Mouse (Mus musculus) forebrain, embryonic 12.5 days (tissue): ENCODE results near the gene Gadl1. TPM values are rescaled to one million over a fixed set of nuclear protein-coding genes. Genes with fewer than 3 reads are reported as not detected.

Source experiments
- ATAC-seq: fragments of 200-750 bp; cut with Nextera tagmentation; 2 replicates; pipeline ENCODE4 v1.8.0; 2017; ENCODE audit warnings: moderate TSS enrichment; ENCODE audit not compliant: low FRiP score
- H3K27ac ChIP-seq: fragments of 300-500 bp; sonication (generic); 2 replicates; pipeline ENCODE4 v1.5.1; 2016; ENCODE audit warnings: mild to moderate bottlenecking
- H3K27me3 ChIP-seq: fragments of 300-500 bp; sonication (generic); 2 replicates; pipeline ENCODE4 v1.6.1; 2016; ENCODE audit warnings: mild to moderate bottlenecking
- H3K36me3 ChIP-seq: fragments of 300-500 bp; sonication (generic); replicated peaks from 2 replicates; pipeline ENCODE4 v1.6.1; 2016; ENCODE audit warnings: mild to moderate bottlenecking
- H3K4me1 ChIP-seq: fragments of 300-500 bp; sonication (generic); 2 replicates; pipeline ENCODE4 v1.6.1; 2016
- H3K4me2 ChIP-seq: fragments of 300-500 bp; sonication (generic); 2 replicates; pipeline ENCODE4 v1.6.1; 2016; ENCODE audit warnings: mild to moderate bottlenecking, moderate library complexity
- H3K4me3 ChIP-seq: fragments of 300-500 bp; sonication (generic); replicated peaks from 2 replicates; pipeline ENCODE4 v1.5.1; 2016; ENCODE audit warnings: mild to moderate bottlenecking
- H3K9ac ChIP-seq: fragments of 300-500 bp; sonication (generic); 2 replicates; pipeline ENCODE4 v1.6.1; 2016; ENCODE audit warnings: mild to moderate bottlenecking
- H3K9me3 ChIP-seq: fragments of 300-500 bp; sonication (generic); 2 replicates; pipeline ENCODE4 v1.6.1; 2016
- WGBS: fragments of 180-500 bp; shearing (Covaris S2); methylation state at CpG from one replicate; pipeline ENCODE4 v1.1.7; 2016; 5-methylcytosine and 5-hydroxymethylcytosine counted together
- polyA plus RNA-seq: library from polyadenylated mRNA; unstranded; fragments of >200 nt; fragmentation: Nextera tagmentation; extraction: Ambion mirVana; gene quantifications from 2 replicates; pipeline ENCODE4 v1.2.1, GENCODE M21; 2016

Gadl1 gene
- polyA plus RNA-seq, 1 experiment from 2014 or later: 0.38 TPM

DNA sequence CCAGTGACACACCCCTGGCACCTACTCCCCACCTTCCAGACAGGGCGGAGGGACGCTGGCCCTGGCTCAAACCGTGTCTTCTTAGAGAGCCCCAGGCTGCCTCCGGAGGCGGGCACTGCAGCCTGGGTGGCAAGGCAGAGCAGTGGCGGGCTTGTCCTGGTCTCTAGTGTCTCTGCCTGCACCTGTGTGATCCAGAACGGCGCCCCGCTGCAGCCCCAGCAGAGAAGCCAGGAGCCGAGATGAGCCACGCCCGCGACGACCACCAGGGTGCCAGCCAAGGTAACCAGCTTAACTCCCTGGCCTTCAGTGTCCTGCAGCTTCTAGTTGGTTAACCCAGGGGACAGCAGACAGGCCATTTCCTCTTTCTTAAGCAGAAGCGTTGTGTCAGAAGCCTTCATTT is 930 bp upstream of the Gadl1 start:
- Histone ChIP-seq H3K4me3 (no peak overlapping the region), H3K36me3 (no peaks in the 10 kb centered on the region), H3K9me3 (no peaks in the 10 kb centered on the region), H3K27ac (no peak overlapping the region), H3K27me3 (no peaks in the 10 kb centered on the region), H3K4me1 (peaks cover 4% of the 10 kb centered on the region), H3K9ac (no peak overlapping the region), H3K4me2 (peak overlapping the region; percentile 9; the same call in 1 of the 2 replicates)
- ATAC-seq: no peak
- 10% methylated on average over 15 of the region's 15 CpGs for WGBS

DNA sequence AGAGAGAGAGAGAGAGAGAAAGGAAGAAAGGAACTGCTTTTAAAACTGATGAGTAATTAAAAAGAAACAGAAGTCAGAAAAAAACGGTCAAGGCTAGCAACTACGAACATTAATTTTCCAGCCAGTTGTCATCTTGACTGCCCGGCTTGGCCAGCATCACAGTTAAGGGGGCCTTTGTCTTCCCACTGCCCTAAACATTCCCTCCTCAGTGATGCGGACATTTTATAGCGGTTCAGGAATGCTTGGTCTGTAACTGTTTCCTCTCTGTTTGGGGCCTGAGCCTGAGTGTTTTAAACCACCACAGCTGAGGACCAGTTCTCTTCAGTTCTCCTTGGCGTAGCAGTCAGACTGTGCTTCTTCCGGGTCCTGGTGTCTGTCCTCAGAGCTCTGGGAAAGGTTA is 4.8 kb downstream of the Gadl1 start:
- no peak overlapping the region for H3K4me2 ChIP-seq
- H3K27me3 ChIP-seq: no peaks in the 10 kb centered on the region
- no peaks in the 10 kb centered on the region for H3K4me1 ChIP-seq
- H3K9ac ChIP-seq: no peak overlapping the region
- WGBS: 79% methylated on average over 7 of the region's 7 CpGs
- H3K4me3 ChIP-seq: no peak overlapping the region
- no peak for ATAC-seq
- H3K27ac ChIP-seq: no peak overlapping the region
- H3K36me3 ChIP-seq: no peaks in the 10 kb centered on the region
- H3K9me3 ChIP-seq: no peaks in the 10 kb centered on the region

DNA sequence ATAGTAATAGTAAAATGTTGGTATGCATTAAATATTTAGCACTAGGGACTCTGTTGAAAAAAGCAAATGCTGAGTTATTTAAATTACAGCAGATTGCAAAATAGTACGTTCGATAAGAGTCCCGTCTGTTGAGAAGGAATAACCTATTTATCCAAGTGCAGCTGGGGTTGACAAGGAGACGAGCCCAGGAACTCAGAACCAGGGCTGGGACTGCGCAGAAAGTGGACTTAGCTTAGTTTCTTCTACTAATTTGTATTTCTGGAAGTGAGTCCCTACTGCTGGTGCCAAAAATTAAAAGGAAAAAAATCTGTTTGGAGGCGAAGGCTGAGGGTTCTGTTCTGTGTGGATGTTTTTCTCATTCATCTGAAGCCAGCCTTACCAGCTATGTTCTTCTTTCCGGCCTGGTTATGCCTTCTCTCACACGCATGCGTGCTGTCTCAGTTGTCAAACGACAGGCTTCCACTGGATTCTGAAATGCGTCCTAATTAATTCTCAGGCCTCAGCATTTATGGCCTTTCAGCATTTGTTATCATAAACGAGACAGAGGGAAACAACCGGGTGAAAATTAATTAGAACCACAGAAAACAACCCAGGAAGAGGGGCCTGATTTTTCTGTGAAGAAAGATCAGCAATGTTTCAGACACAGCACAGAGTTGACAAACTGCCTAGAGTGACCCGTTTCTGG is 6.5 kb downstream of the Gadl1 start:
- H3K4me3 ChIP-seq: no peak overlapping the region
- 67% methylated on average over 14 of the region's 14 CpGs for WGBS
- H3K36me3 ChIP-seq: no peaks in the 10 kb centered on the region
- H3K27me3 ChIP-seq: no peaks in the 10 kb centered on the region
- no peaks in the 10 kb centered on the region for H3K9me3 ChIP-seq
- ATAC-seq: no peak
- no peak overlapping the region for H3K9ac ChIP-seq
- no peak overlapping the region for H3K4me2 ChIP-seq
- H3K4me1 ChIP-seq: no peaks in the 10 kb centered on the region
- H3K27ac ChIP-seq: no peak overlapping the region

DNA sequence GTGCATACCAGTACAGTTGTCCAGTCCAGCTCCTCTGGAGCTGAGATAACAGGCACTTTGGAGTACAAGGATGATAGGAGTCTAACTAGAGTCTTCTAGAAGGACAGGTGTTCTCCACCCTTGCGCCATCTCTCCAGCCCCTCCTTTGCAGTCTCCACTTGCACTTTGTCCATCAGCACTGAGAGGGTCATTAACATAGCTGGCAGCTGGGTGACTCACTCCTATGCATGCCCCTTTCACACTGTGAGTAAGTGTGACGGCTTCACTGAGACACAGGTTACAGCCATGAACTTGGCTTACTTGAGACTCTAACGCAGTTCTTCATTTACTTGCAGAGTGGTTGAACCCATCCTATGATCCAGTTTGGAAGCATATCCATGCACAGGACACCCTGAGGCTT is 10.5 kb downstream of the Gadl1 start:
- 94% methylated on average over 3 of the region's 3 CpGs for WGBS
- ATAC-seq: no peak

DNA sequence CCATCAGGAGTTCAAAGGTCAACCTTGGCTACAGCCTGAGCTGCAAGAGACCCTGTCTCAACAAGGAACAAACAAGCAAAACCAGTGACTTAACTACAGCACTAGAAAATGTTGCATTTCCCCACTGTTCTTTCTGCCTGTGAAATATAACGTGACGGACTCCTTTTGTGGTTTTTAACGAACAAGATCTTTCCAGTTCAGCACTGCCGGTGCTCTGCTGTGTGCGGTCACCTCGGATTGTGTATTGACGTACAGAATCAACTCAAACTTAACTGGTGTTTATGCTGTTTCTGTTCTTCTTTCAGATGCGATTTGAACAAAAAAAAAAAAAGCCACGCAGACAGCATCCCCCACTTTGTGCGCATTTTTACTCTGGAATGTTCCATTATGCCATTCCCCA is 13.4 kb downstream of the Gadl1 start:
- 85% methylated on average over 10 of the region's 10 CpGs for WGBS
- Histone ChIP-seq H3K4me1 (no peaks in the 10 kb centered on the region), H3K27me3 (no peaks in the 10 kb centered on the region), H3K4me2 (no peak overlapping the region), H3K36me3 (no peaks in the 10 kb centered on the region), H3K9me3 (no peaks in the 10 kb centered on the region), H3K4me3 (no peak overlapping the region), H3K27ac (no peak overlapping the region), H3K9ac (no peak overlapping the region)
- ATAC-seq: no peak

More for the DNA sequence above, 10.5 kb downstream of the Gadl1 start:
- Histone ChIP-seq H3K27me3 (no peaks in the 10 kb centered on the region), H3K4me3 (no peak overlapping the region), H3K4me2 (no peak overlapping the region), H3K36me3 (no peaks in the 10 kb centered on the region), H3K9ac (no peak overlapping the region), H3K9me3 (no peaks in the 10 kb centered on the region), H3K4me1 (no peaks in the 10 kb centered on the region), H3K27ac (no peak overlapping the region)

DNA sequence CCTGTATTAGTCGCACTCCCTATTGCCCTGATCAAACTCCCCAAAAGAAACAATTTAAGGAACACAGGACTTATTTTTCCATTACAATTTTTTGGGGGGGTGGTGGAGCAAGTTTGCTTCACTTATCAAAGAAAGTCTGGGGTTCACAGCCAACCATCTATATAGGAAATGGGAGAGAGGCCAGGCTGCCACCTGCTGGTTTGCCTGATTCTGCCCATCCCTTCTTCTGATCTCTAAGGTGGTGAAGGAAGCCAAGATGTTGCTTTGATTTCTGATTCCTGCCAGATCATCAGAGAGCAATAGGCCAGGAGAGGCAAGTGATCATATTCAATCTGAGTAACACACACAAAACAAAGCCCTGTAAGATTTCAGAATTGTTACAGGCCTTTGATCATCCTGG is 14.8 kb downstream of the Gadl1 start:
- ATAC-seq: no peak
- no peak overlapping the region for H3K9ac ChIP-seq
- H3K27ac ChIP-seq: no peak overlapping the region
- 96% methylated on average over 1 of the region's 1 CpGs for whole genome bisulfite sequencing
- no peaks in the 10 kb centered on the region for H3K36me3 ChIP-seq
- no peak overlapping the region for H3K4me2 ChIP-seq
- no peak overlapping the region for H3K4me3 ChIP-seq
- H3K9me3 ChIP-seq: no peaks in the 10 kb centered on the region
- no peaks in the 10 kb centered on the region for H3K4me1 ChIP-seq
- H3K27me3 ChIP-seq: no peaks in the 10 kb centered on the region

DNA sequence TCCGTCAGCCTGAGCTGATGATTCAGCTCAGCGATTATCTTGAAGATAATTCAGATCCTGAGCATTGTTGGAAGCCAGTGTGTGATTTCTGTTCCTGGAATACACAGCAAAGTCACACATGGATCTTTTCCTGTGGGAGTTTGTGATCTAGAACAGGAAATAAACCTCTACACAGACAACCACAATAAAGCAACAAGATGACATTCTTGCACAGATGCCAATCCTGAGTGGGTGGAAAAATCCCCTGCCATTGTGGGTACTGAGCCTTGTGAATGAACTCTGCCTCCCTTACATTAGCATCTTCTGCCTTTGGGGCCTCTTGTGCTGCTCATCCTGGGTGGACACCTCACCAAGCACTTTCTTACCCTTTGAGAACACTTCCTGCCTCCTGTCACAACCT is 22.5 kb downstream of the Gadl1 start:
- H3K4me2 ChIP-seq: no peak overlapping the region
- H3K4me1 ChIP-seq: peaks cover 5% of the 10 kb centered on the region; the same call in 1 of the 2 replicates
- H3K27me3 ChIP-seq: no peaks in the 10 kb centered on the region
- no peaks in the 10 kb centered on the region for H3K36me3 ChIP-seq
- no peak overlapping the region for H3K27ac ChIP-seq
- H3K4me3 ChIP-seq: no peak overlapping the region
- H3K9me3 ChIP-seq: no peaks in the 10 kb centered on the region
- no peak for ATAC-seq
- no peak overlapping the region for H3K9ac ChIP-seq
- WGBS: 91% methylated on average over 2 of the region's 2 CpGs

DNA sequence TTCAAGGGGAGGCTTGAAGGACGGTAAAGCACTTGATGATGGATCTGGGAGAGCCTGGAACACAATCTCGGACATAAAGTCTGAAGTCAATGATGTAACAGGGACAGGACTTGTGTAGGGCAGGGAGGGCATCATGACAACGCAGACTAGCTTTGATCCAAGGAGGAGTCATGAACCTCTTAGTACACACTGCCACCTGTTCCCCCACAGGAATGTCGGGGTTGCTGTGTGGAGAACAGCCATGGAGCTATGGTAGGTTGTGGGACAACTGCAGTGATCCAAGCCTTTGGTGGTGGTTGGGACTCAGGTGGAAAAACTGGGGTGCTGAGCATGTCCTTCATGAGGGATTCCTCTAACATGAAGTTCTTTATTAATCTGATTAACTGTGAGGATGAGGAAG is 23.5 kb downstream of the Gadl1 start:
- no peak for ATAC-seq
- H3K27me3 ChIP-seq: no peaks in the 10 kb centered on the region
- H3K9me3 ChIP-seq: no peaks in the 10 kb centered on the region
- H3K4me3 ChIP-seq: no peak overlapping the region
- 90% methylated on average over 4 of the region's 4 CpGs for WGBS
- H3K27ac ChIP-seq: no peak overlapping the region
- H3K4me2 ChIP-seq: no peak overlapping the region
- H3K36me3 ChIP-seq: no peaks in the 10 kb centered on the region
- H3K9ac ChIP-seq: no peak overlapping the region
- H3K4me1 ChIP-seq: peaks cover 5% of the 10 kb centered on the region; the same call in 1 of the 2 replicates

DNA sequence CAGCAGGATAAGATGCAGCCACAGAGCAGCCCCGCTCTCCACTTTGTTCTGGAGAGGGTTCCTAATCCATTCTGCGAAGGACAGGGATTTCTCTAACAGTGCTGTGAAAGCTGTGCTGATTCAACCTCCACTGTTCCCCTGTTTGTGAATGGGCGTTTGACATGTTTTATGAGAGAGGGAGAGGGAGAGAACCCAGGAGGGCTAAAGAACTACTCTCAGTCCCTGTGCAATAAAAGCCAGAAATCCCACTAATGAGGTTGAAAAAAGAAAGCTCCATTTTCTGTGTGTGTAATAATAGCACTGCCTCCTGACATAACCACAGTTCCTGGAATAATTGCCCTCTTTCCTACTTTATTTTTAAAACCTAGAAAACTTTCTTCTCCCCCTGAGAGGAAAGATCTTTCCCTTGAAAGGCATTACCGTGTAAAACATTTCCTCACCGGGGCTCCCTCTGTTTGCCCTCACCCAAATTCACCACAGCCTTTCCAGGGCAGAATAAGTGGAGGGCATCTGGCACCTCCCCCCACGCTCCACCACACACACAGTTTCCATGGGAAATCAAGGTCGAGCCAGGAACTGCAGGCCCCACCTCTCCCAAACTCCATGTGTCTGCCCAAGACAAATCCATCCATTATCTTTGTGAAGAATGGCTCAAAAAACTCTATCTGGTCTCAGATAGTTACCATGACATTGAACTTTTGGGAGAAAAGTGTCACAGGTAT is 24.1 kb downstream of the Gadl1 start:
- Histone ChIP-seq H3K27ac (no peak overlapping the region), H3K36me3 (no peaks in the 10 kb centered on the region), H3K9me3 (no peaks in the 10 kb centered on the region), H3K27me3 (no peaks in the 10 kb centered on the region), H3K4me2 (no peak overlapping the region), H3K9ac (no peak overlapping the region), H3K4me1 (peaks cover 5% of the 10 kb centered on the region; the same call in 1 of the 2 replicates), H3K4me3 (no peak overlapping the region)
- no peak for ATAC-seq
- WGBS: 38% methylated on average over 7 of the region's 7 CpGs

DNA sequence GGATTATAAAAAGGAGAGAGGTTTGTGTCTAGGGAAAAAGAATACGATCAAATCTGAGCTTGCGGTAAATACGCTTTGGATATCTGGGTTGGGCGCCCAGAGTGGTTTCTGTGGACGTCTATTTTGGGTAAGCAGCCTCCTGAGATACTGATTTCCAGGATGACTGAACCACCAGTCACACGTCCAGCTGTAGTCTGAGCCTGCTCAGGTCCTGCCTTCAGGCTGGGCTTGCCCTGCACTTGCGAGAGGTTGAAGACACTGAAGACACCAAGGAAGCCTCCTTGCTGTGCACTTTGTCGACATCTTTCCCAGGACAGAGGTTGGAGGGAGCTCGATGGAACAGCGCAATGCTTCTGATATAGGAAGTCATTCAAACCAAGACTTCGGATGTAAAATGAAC is 25.0 kb downstream of the Gadl1 start:
- no peaks in the 10 kb centered on the region for H3K36me3 ChIP-seq
- no peaks in the 10 kb centered on the region for H3K9me3 ChIP-seq
- WGBS: 93% methylated on average over 11 of the region's 11 CpGs
- ATAC-seq: no peak
- H3K4me2 ChIP-seq: no peak overlapping the region
- H3K4me1 ChIP-seq: peaks cover 5% of the 10 kb centered on the region; the same call in 1 of the 2 replicates
- no peak overlapping the region for H3K27ac ChIP-seq
- no peak overlapping the region for H3K4me3 ChIP-seq
- H3K27me3 ChIP-seq: no peaks in the 10 kb centered on the region
- no peak overlapping the region for H3K9ac ChIP-seq

DNA sequence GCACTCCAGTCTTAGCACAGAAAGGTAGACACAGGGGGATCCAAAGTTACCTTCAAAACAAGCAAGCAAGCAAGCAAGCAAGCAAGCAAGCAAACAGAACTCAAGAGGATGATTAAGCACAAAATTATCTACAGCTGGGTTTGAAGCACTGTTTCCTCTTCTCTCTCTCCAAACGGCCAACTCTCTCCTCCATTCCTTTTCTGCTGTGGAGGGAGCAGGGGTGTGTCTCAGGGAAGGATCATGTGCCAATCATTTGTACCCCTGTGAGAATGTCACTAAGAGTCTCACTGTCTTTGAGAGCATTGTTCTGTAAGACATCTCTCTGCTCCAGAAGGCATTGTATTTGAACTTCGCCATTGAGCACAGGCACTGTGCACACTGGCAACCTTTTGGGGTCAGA is 27.1 kb downstream of the Gadl1 start:
- Histone ChIP-seq H3K4me2 (no peak overlapping the region), H3K36me3 (no peaks in the 10 kb centered on the region), H3K27ac (no peak overlapping the region), H3K4me1 (peaks cover 5% of the 10 kb centered on the region; the same call in 1 of the 2 replicates), H3K9me3 (no peaks in the 10 kb centered on the region), H3K9ac (no peak overlapping the region), H3K27me3 (no peaks in the 10 kb centered on the region), H3K4me3 (no peak overlapping the region)
- ATAC-seq: no peak
- 75% methylated on average over 2 of the region's 2 CpGs for WGBS

DNA sequence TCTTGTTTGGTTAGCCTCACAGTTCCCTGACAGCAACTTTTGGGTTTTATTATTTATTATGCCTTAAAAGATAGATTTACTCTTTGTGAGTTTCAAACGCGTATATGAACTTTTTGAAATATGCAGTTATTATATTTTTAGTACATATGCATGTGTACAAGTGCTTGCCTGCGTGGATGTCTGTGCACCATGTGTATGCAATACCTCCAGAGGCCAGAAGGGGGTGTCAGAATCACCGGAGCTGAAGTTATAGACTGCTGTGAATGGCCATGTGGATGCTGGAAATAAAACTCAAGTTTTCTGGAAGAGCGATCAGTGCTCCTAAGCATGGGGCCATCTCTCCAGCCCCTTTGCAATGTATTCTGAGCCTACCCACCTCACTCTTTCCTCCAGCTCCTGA is 28.7 kb downstream of the Gadl1 start:
- ATAC-seq: no peak
- H3K9me3 ChIP-seq: no peaks in the 10 kb centered on the region
- H3K27ac ChIP-seq: no peak overlapping the region
- WGBS: 98% methylated on average over 5 of the region's 5 CpGs
- H3K27me3 ChIP-seq: no peaks in the 10 kb centered on the region
- peaks cover 8% of the 10 kb centered on the region for H3K4me1 ChIP-seq
- H3K9ac ChIP-seq: no peak overlapping the region
- no peak overlapping the region for H3K4me3 ChIP-seq
- H3K36me3 ChIP-seq: no peaks in the 10 kb centered on the region
- H3K4me2 ChIP-seq: no peak overlapping the region

DNA sequence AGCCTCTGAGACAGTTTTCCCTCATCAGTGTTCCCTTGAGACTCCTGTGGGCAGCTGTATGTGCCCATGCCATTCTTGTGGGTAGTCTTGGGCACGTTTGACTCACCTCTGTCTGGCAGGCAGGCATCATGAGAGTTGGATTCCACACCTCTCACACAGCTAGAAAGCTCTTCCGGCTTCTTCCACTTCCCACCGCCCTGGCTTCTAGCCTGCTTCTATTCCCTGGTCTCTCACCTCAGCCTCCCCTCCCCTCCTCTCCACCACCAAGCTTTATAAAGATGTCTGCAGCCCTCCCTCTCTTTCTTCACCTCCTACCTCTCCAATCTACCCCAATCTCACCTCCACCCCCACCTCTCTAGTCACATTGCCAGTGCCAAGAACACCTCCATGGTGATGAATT is 30.2 kb downstream of the Gadl1 start:
- Histone ChIP-seq H3K4me2 (no peak overlapping the region), H3K27me3 (no peaks in the 10 kb centered on the region), H3K4me1 (peaks cover 12% of the 10 kb centered on the region), H3K9ac (no peak overlapping the region), H3K4me3 (no peak overlapping the region), H3K27ac (no peak overlapping the region), H3K9me3 (no peaks in the 10 kb centered on the region), H3K36me3 (no peaks in the 10 kb centered on the region)
- 92% methylated on average over 3 of the region's 3 CpGs for WGBS
- no peak for ATAC-seq
